Mouse (Mus musculus) gastrocnemius, postnatal 25 days (tissue): Measurements from ENCODE around the gene Clec16a. TPM values are rescaled to one million over a fixed set of nuclear protein-coding genes. Genes with fewer than 3 reads are reported as not detected.
A peak's percentile ranks its signal among the peaks of the same experiment; 100 is the strongest.

ENCODE experiments used
- DNase-seq: peaks from one replicate; pipeline ENCODE4 v3.0.0; 2022
- total RNA-seq, 2 experiments: library from RNA; stranded (reverse); gene quantifications; 1 replicate in 1 of 2; 2 replicates in 1 of 2; pipeline ENCODE4 v1.2.3; 2021

Gene Clec16a
- total RNA-seq, 2 experiments from 2014 or later = 51.2 to 62.2 TPM

- DNase-seq = no peak
Measured at GRCm38 (mm10) chr16:10581234-10581898, 36.2 kb downstream of the Clec16a start.

DNA sequence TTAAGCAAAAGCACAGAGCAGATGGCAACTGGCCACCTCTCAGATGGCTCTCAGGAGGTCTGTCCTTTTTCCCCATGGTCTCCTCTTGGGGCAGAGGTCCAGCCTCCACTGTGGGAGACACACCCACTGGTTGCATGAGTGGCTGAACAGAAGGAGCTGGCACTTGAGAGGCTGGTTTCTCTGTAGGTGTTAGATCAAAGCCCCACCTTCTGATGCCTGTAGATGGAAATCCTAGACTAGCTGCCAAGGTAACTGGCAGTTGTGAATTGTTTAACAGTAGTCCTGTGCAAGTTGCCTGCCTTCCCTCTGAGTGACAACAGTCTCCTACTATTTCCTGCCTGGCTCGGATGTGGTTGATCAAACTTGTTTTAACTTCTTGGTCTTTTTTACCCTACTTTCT is 40.0 kb downstream of the Clec16a start:
- no peak for DNase-seq

GRCm38 (mm10) chr16:10586546-10586945 is 41.4 kb downstream of the Clec16a start:
- DNase-seq = no peak

DNA sequence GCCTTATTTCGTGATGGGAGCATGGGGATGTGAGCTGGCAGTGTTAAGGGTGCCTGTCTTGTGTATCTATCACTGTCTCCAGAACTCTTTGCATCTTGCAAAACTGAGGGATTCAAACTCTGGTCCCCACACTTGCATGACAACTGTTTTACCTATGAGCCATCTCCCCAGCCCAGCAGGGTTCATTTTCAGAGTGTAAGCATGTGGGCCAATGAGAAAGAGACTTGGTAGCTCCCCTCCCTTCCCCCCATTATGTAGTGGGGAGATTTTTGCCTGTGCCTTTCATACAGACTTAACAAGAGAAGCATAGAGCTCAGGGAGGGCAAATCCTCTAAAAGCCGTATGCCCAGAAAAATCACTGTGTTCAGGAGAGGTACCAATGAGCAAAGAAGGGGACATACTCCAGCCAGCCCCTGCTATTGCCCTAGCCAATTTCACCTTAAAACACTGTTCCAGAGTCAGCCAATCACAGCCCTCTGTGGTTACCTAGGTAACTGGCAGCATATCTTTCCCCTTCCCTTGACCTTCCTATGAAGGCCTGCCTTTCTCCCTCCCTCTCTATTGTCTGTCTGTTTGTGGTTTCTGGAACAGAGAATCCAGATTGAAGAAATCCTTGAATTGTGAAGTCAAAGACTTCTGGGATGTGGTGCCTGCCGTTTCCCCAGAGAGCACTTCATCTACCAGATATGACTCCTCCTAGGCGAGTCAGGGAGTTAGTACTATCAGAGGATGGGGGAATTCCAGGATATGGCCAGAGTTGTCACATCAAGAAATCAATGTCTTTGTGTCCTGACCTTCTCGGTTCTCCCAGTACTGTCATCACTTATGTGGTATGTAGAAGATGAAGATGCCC is 55.0 kb downstream of the Clec16a start:
- no peak for DNase-seq

DNA sequence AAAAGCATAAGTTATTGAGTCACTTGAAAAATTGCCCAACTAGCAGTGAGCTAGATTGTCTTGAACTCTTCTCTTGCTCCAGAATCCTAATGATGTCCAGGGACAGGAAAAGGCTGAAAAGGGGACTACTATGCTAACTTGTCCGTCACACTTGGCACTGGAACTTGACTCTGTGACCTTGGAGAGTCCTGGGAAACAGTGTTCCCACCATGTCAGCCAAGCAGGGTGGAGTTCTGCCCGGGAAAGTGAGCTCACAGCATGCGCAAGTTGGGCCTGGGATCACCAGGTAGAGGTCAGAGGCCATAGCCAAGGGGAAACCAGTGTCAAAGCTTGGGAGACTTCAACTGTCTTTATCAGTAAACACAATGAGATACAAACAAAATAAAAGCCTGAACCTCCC is 62.7 kb downstream of the Clec16a start:
- no peak for DNase-seq

GRCm38 (mm10) chr16:10609921-10610320 is 64.8 kb downstream of the Clec16a start:
- peak; percentile 69 for DNase-seq

DNA sequence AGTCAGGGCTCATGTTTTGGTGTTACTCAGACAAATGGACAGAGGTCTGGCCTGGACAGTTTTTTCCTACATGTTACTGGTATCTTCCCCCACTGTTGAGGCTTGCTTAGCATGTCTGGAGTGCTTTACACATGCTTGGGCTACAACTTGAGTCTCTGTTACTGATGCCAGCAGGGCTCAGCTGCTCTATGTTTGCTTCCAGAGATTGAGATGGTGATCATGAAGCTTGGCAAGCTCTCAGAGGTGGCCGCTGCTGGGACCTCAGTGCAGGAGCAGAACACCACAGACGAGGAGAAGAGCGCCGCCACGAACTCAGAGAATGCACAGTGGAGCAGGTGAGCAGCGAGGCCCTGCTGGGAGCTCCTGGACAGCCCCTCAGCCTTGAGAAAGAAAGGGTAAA is 65.7 kb downstream of the Clec16a start:
- DNase-seq = peak; percentile 35

- DNase-seq = peak; percentile 42
Measured at GRCm38 (mm10) chr16:10611306-10611705, 66.2 kb downstream of the Clec16a start.

GRCm38 (mm10) chr16:10613996-10614395 is 68.9 kb downstream of the Clec16a start:
- no peak for DNase-seq

- DNase-seq = no peak
Measured at GRCm38 (mm10) chr16:10620961-10621614, 75.9 kb downstream of the Clec16a start.

GRCm38 (mm10) chr16:10621710-10622109 is 76.6 kb downstream of the Clec16a start:
- DNase-seq = no peak

- no peak for DNase-seq
Measured at GRCm38 (mm10) chr16:10626116-10626515, 81.0 kb downstream of the Clec16a start.

- no peak for DNase-seq
Measured at GRCm38 (mm10) chr16:10627136-10627668, 82.1 kb downstream of the Clec16a start.

- DNase-seq = no peak
Measured at GRCm38 (mm10) chr16:10628030-10628555, 83.0 kb downstream of the Clec16a start.

DNA sequence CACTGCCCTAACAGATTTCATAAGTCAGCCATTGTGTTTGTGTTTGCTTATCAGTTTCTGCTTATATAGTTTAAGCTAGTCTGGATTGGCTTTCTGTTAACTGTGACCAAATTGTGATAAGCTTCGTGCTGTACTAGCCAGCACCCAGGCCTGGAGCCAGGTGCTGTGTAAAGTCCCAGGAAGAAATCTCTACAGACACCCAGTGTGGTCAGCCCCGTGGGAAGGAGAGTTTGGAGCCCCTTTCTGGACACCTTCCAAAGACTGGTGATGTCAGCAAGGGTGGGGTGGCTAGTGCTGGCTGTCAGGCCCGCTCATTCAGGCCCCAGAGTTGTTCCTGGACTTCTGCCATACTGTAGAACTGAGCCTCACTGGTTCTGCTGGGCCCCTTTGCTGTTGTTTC is 83.8 kb downstream of the Clec16a start:
- no peak for DNase-seq

- DNase-seq = no peak
Measured at GRCm38 (mm10) chr16:10629361-10629760, 84.2 kb downstream of the Clec16a start.

- DNase-seq = no peak
Measured at GRCm38 (mm10) chr16:10634940-10635339, 89.8 kb downstream of the Clec16a start.

DNA sequence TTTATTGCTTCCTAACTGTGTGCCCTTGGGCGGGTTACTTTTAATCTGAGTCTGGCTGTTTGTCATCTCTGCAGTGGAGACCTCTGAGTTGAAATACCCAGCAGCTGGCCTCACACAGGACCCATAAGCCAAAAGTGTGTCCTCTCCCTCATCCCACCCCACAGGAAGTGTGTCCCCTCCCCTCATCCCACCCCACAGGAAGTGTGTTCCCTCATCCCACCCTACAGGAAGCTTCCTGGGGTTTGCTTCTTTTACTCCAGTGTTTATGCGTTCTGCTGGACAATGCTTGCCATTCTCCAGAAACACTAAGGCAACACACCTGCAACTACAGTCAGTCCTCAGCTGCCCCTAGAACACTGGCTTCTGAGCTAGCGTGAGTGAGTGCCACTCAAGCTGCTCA is 92.8 kb downstream of the Clec16a start:
- DNase-seq = no peak

DNA sequence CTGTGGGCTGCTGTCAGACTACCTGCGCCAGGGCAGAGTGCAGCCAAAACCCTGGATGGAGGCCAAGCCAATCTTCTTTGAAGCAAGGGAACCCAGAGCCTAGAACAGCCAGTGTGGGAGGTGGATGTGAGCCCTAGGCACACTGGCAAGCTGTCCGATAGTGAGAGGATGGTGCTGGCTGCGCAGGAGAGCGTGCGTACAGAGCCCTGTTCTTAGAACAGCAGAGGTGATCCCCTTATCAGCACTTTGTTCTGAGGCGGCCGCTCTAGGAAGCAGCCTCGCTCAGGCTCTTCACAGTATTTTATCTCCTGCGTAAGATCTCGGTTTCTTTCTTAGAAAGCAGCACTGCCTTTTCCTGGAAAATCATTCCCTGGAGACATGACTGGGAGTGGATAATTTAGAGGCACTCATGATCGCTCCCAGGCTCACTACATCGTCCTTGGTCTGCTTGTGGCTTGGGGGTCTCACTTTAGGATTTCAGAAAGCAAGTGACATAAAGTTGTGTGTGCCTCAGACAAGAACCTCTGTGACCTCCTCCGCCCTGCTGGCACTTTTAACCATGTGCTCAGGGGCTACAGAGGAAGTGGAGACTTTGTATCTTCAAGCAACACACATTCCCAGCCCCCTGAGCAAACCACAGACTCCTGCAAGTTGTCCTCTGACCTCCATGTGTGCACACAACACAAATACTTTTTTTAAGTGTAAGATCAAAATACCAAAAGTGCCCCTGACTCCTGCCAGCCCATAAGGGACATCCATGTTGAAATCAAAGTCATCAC is 94.2 kb downstream of the Clec16a start:
- DNase-seq = no peak

GRCm38 (mm10) chr16:10640041-10640440 is 94.9 kb downstream of the Clec16a start:
- peak; percentile 61 for DNase-seq

GRCm38 (mm10) chr16:10641146-10641545 is 96.0 kb downstream of the Clec16a start:
- DNase-seq = no peak
